Mouse (Mus musculus): Measurements from ENCODE around the gene Nrgn. TPM values are rescaled to one million over a fixed set of nuclear protein-coding genes. Genes with fewer than 3 reads are reported as not detected.

Nrgn gene
- polyA plus RNA-seq, 1 experiment from 2014 or later = 17.3 TPM

DNA sequence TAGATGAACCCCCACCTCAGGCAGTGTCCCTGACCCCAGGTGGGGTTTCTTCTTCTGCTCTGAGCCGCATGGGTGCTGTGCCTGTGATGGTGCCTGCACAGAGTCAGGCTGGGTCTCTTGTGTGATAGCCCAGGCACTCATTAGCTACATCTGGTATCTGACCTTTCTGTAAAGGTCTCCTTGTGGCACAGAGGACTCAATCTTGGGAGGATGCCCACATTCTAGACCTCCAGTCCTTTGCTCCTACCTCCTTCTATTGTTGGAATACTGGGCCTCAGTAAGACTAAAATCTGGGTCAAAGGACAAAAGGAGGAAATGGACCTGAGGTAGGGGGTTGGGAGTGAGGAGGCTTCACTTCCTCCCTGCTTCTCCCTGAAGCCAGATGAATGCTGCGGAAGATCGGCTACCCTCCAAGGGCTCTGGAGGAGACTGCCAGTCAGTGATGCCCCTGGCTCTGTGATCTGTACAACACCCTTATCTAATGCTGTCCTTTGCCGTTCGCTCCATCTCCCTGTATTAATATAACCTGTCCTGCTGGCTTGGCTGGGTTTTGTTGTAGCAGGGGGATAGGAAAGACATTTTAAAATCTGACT, 14.9 kb downstream of the Nrgn start:
- Histone ChIP-seq H3K27me3 (no peaks in the 10 kb centered on the region), H3K9ac (replicated peaks) (no peak overlapping the region), H3K27ac (replicated peaks) (no peak overlapping the region), H3K36me3 (no peaks in the 10 kb centered on the region), H3K4me2 (replicated peaks) (no peak overlapping the region), H3K4me3 (no peak overlapping the region), H3K9me3 (no peaks in the 10 kb centered on the region), H3K4me1 (no peaks in the 10 kb centered on the region)
- 84% methylated on average over 5 of the region's 5 CpGs for WGBS
- ATAC-seq (replicated peaks) = no peak

DNA sequence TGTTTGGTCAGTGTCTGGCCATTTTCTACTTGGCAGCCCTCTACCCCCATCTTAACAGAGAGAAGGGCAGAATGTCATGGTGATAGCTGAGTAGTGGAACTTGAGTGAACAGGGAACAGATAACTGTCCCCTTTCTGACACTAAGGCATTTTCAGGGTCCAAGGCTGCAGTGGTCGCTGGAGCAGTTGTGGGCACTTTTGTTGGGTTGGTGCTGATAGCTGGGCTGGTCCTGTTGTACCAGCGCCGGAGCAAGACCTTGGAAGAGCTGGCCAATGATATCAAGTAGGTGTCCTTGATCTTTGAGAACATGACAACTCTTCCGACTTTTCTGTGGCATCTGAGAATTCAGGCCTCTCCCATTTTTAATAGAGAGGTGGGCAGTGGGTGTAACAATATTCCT, 15.9 kb downstream of the Nrgn start:
- Histone ChIP-seq H3K9ac (replicated peaks) (no peak overlapping the region), H3K4me1 (no peaks in the 10 kb centered on the region), H3K27me3 (peaks cover 2% of the 10 kb centered on the region; the same call in 1 of the 2 replicates), H3K4me2 (replicated peaks) (no peak overlapping the region), H3K27ac (replicated peaks) (no peak overlapping the region), H3K4me3 (no peak overlapping the region), H3K9me3 (no peaks in the 10 kb centered on the region), H3K36me3 (no peaks in the 10 kb centered on the region)
- WGBS = 84% methylated on average over 4 of the region's 4 CpGs
- ATAC-seq (replicated peaks) = no peak

DNA sequence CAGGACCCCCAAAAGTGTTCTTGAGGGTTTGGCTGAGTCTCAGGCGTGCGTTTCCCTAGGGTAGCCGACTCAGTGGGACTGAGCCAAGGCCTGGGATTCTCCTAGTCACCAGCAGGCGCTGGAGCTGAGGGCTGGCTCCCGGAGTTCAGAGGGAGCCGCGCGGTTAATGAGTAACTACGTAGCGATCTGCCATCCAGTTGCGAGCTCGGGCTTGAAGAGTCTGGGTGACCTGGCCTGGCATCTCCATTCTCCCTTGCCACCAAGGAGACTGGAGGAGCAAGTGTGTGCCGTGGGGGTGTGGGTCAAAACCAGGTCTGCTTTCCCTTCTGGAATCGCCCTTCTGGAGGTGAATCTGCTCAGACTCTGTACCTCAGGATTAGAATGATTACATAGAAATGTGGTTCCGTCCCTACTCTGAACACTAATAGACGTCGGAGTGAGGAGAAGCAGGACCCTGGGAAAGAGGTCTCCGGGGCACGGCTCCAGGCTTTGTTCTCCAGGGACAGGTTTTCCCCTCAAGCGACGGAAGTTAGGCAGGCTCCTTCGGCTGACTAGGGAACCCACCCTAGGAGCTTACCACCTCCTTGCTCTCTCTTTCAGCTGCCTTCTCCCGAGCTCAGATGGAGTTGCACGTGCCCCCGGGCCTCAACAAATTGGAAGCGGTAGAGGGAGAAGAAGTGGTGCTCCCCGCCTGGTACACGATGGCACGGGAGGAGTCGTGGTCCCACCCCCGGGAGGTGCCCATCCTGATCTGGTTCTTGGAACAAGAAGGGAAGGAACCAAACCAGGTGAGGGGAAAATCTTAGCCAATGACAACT, 21.6 kb downstream of the Nrgn start:
- H3K4me2 ChIP-seq (replicated peaks) = peak overlapping the region; percentile 53
- peaks cover 57% of the 10 kb centered on the region for H3K27me3 ChIP-seq
- WGBS = 3% methylated on average over 31 of the region's 31 CpGs
- H3K36me3 ChIP-seq = no peaks in the 10 kb centered on the region
- H3K4me3 ChIP-seq = peak overlapping the region; percentile 31
- peak overlapping the region; percentile 4; the same call in 1 of the 2 replicates for H3K27ac ChIP-seq (replicated peaks)
- H3K9ac ChIP-seq (replicated peaks) = peak overlapping the region; percentile 43
- ATAC-seq (replicated peaks) = peak; percentile 81
- H3K9me3 ChIP-seq = no peaks in the 10 kb centered on the region
- peaks cover 21% of the 10 kb centered on the region for H3K4me1 ChIP-seq

DNA sequence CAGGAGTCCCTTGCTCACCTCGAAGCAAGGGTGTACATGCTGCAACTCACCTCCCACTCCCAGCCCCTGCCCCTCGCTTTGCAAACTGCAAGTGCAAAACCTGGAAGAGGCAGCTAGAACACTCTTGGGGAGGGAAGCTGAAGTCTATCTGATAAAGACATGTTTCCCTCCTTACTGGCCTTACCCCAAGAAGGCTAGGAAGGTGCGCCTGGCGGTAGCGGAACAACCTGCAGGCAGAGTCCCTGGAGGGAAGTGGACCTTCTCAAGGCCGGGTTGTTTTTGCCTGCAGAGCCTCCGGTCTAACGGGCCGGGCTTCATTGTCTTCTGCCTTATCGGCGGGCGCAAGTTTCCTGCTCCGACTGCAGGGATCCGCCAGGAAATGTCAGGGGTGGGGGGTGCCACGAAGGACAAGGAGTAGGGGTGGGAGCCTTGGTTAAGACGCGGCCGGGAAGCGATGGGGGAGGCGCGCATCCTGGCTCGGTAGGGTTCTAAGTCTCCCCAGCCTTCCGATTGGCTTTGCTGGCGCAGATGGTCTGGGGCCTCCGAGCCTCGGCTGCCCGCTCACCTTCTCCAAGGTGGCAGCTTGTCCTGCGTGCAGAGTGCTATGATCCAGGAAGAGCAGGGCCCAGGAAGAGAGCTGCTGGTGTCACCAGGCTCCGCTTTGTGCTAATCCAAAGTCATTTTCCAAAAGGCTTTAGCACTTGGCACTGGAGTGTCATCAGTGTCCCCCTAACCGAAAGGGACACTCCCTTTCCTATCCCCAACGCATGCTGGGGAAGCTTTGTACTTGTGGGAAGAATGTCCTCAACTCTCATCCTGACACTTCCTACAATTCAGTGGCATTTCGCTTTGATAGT, 22.4 kb downstream of the Nrgn start:
- Histone ChIP-seq H3K4me1 (peaks cover 21% of the 10 kb centered on the region), H3K27me3 (peaks cover 57% of the 10 kb centered on the region), H3K4me3 (peak overlapping the region; percentile 31), H3K9ac (replicated peaks) (peak overlapping the region; percentile 42), H3K4me2 (replicated peaks) (peak overlapping the region; percentile 53), H3K9me3 (no peaks in the 10 kb centered on the region), H3K36me3 (0 out of 2 replicates have a peak, but pooled peaks cover 3% of the 10 kb centered on the region), H3K27ac (replicated peaks) (peak overlapping the region; percentile 4; the same call in 1 of the 2 replicates)
- ATAC-seq (replicated peaks) = peak; percentile 46
- 4% methylated on average over 32 of the region's 32 CpGs for WGBS

GRCm38 (mm10) chr9:37528225-37528970, 24.3 kb downstream of the Nrgn start:
- H3K36me3 ChIP-seq = peaks cover 8% of the 10 kb centered on the region
- WGBS = 32% methylated on average over 9 of the region's 9 CpGs
- H3K4me3 ChIP-seq = 0 out of 2 replicates have a peak overlapping the region, but pooled peaks have one; percentile 9
- H3K9ac ChIP-seq (replicated peaks) = no peak overlapping the region
- no peaks in the 10 kb centered on the region for H3K9me3 ChIP-seq
- H3K4me2 ChIP-seq (replicated peaks) = no peak overlapping the region
- peaks cover 57% of the 10 kb centered on the region for H3K27me3 ChIP-seq
- H3K4me1 ChIP-seq = peaks cover 21% of the 10 kb centered on the region
- H3K27ac ChIP-seq (replicated peaks) = no peak overlapping the region; the same call in 1 of the 2 replicates
- ATAC-seq (replicated peaks) = no peak

DNA sequence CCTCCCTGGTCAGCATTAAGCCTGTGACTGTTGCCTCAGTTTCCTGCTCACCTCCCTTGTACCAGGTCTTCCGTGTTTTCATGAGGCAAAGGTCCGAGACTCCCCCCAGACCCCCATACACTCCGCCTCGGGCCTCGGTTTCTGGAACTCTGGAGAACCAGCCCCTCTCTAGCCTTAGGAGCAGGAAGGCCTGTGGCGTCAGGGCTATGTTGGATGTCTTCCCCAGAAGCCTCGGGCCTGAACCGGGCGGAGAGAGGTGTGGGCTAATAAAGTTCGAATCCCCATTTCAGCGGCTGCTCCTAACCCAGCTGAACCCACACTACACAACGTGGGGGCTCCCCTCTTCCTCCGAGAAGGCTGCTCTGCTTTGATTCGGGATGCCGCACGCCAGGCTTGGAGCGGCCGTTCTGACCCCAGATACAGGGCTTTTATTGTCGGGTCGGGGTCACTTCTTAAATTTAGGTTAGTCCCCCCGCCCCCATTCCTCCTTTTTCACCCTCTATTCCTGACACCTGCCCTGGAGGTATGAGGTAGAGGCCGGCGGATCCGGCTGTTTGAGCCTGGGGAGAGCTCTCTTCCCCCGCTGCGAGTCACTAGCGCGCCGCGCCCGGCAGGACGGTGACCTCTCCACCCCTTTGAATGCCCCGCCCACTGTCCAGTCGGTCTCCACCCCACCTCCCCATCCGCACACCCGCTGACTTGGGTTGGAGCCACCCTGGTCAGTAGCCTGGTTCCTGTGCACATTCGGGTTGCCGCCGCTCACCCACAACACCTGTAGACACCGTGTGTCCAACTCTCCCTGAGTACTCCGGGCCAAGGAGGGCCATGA, 25.1 kb downstream of the Nrgn start, which contains the start of gene Esam:
Esam (plus strand) TSS at position 683 of the 829 bp plus-strand sequence.
- Histone ChIP-seq H3K9me3 (no peaks in the 10 kb centered on the region), H3K4me2 (replicated peaks) (0 out of 2 replicates have a peak within 1 kb of the TSS, but pooled peaks have one; percentile 6), H3K36me3 (peaks cover 16% of the 10 kb centered on the region), H3K4me1 (peaks cover 21% of the 10 kb centered on the region), H3K9ac (replicated peaks) (no peak within 1 kb of the TSS), H3K27ac (replicated peaks) (no peak within 1 kb of the TSS; the same call in 1 of the 2 replicates), H3K4me3 (0 out of 2 replicates have a peak within 1 kb of the TSS, but pooled peaks have one; percentile 9), H3K27me3 (peaks cover 57% of the 10 kb centered on the region)
- ATAC-seq (replicated peaks) = no peak
- 8% methylated on average over 41 of the region's 41 CpGs for WGBS

DNA sequence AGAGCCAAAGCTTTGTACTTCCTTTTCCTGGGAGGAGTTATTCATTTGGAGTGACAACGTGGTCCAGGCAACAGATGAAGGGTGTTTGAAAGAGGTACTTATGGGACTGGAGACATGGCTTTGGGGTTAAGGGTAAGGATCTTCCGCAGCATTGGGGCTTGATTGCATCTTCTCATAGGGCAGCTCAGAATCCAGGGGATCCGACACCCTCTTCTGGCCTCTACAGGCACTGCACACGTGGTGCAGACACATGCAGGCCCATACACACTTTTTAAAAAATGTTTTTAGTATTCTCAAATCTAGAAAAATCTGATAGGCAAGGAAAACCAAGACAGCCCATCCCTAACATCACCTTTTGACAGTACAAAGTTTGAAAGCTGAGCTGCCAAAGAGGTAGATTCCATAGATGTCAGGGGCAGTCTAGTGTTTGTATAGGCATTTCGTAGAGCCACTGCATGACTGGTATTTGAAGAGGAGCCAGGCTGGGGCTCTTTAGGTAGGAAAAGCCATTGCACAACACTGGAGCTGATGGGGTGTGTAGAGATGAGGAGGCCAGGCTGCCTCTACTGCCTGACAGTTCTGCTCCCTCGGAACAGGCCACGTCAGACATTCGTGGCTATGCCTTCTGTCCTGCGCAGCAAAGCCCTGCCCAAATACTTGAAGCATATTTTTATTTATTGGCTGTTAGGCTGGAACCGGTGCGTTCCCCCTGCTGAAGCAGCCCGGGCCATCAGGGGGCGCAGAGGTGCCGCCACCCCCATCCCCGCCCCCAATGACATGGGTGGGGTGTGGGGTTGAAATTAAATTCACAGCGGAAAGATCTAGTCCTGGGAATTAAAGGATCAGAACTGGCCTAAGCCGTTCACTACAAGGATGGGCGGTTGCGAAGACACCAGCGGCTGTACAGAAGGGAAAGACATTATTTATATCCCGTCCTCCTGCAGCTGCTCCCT, 26.0 kb downstream of the Nrgn start:
- no peak for ATAC-seq (replicated peaks)
- peaks cover 21% of the 10 kb centered on the region for H3K4me1 ChIP-seq
- H3K9me3 ChIP-seq = no peaks in the 10 kb centered on the region
- no peak overlapping the region for H3K4me3 ChIP-seq
- WGBS = 32% methylated on average over 21 of the region's 21 CpGs
- H3K4me2 ChIP-seq (replicated peaks) = no peak overlapping the region
- H3K27me3 ChIP-seq = peaks cover 54% of the 10 kb centered on the region
- peaks cover 22% of the 10 kb centered on the region for H3K36me3 ChIP-seq
- no peak overlapping the region for H3K9ac ChIP-seq (replicated peaks)
- H3K27ac ChIP-seq (replicated peaks) = no peak overlapping the region

DNA sequence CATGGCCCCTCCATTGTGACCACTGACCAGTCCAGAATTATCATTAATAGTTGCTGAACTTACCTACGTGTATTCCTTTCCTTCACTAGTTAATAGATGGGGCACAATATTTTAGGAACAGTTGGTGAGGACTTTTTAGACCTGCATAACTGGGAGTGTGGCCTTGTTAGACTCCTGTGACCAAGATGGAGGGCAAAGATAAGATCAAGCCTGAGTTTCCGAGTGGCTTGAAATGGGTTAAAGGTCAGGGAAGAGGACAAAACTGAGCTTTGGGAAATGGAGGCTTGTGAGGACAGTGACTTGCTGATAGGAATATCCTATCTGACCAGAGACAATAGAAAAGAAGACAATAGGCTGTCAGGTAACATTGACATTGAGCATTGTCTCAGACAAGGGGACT, 27.2 kb downstream of the Nrgn start:
- Histone ChIP-seq H3K4me2 (replicated peaks) (no peak overlapping the region), H3K27ac (replicated peaks) (no peak overlapping the region), H3K4me3 (no peak overlapping the region), H3K4me1 (peaks cover 11% of the 10 kb centered on the region), H3K9ac (replicated peaks) (no peak overlapping the region), H3K9me3 (no peaks in the 10 kb centered on the region), H3K27me3 (peaks cover 42% of the 10 kb centered on the region), H3K36me3 (peaks cover 29% of the 10 kb centered on the region)
- no peak for ATAC-seq (replicated peaks)
- 90% methylated on average over 2 of the region's 2 CpGs for WGBS

DNA sequence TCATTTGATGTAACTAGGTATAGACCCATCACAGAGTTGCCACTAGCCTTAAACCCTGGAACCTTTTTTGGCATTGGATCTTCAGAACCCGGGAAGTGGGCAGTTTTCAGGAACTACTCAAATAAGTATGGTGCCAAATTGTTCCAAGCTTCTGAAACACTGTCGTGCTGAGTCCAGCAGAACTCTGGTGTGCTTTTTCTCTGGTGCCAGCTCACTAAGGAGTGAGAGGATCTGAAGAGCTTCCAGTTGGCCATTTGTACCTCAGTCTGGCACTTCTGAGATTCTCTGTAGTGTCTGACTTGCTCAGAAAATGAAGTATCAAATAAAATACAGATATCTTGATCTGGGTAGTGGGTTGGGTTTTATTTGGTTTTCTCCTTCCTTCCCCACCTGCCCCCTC, 32.7 kb downstream of the Nrgn start:
- WGBS = 86% methylated on average over 2 of the region's 2 CpGs
- Histone ChIP-seq H3K27me3 (no peaks in the 10 kb centered on the region), H3K36me3 (peaks cover 39% of the 10 kb centered on the region), H3K27ac (replicated peaks) (no peak overlapping the region), H3K4me3 (no peak overlapping the region), H3K9me3 (no peaks in the 10 kb centered on the region), H3K4me2 (replicated peaks) (no peak overlapping the region), H3K9ac (replicated peaks) (no peak overlapping the region), H3K4me1 (peaks cover 6% of the 10 kb centered on the region; the same call in 1 of the 2 replicates)
- no peak for ATAC-seq (replicated peaks)

DNA sequence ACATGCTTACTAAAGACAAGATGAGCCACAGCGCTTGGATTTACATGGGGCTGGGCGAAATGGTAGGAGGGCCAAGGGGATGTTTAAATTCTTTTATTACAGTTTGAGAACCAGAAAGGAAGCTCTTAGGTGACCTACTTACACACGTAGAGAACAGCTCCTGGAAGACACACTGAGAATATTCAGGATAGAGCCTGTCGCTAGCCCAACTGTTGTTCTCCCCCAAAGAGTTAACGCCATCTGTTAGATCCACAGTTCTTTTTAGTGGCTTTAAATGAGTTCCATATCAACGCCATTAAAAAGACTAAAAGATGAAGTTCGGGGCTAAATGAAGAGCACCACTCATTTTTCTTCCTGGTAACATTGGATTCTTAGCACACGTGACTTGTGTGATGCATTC, 33.7 kb downstream of the Nrgn start:
- no peak overlapping the region for H3K4me2 ChIP-seq (replicated peaks)
- H3K36me3 ChIP-seq = peaks cover 38% of the 10 kb centered on the region
- WGBS = 81% methylated on average over 8 of the region's 8 CpGs
- ATAC-seq (replicated peaks) = no peak
- H3K9me3 ChIP-seq = no peaks in the 10 kb centered on the region
- H3K4me3 ChIP-seq = no peak overlapping the region
- H3K9ac ChIP-seq (replicated peaks) = no peak overlapping the region
- no peak overlapping the region for H3K27ac ChIP-seq (replicated peaks)
- no peaks in the 10 kb centered on the region for H3K27me3 ChIP-seq
- peaks cover 6% of the 10 kb centered on the region; the same call in 1 of the 2 replicates for H3K4me1 ChIP-seq

Data from forebrain, embryonic 15.5 days (tissue).